24 mouse cellular contexts compared by ENCODE assay signal in the genomic region with DNA sequence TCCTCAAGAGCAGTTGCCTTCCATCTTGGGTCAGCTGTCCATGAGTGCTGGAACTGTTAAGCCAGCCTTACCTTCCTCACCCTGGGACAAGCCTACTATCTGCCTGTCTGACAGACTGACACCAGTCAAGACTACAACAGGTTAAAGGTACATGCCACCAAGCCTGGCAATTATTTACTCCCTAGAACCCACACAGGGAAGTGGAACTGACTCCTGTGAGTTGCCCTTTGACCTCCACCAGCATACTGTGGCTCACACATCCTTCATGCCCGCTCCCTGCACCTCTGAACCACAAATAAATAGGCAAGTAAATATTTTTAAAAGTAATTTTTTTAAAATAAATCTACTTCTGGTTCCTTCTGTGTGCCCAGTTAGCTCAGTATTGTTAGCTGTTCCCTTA.
A peak's percentile ranks its signal among the peaks of the same experiment; 100 is the strongest.
DNase-seq lines count a peak whose midpoint lies in the region; ATAC-seq and TF ChIP-seq lines count a peak whose summit lies in the region.
"Had no signal": no experiment of that assay in that cellular context is flagged by ENCODE, and none has a peak within 500 bp of the region (broad histone marks: within the 10 kb centered on the region; RNA-seq: fewer than 3 reads in every experiment).

No protein-coding gene starts in this region.

- no peak for TF ChIP-seq EP300 in heart, adult 2 months (IDR thresholded peaks at IDR 0.05; ENCODE audit: insufficient read depth, low read depth, low read length)

- TF ChIP-seq CTCF in heart, adult 2 months (IDR thresholded peaks at IDR 0.05), result no peak
- TF ChIP-seq CTCF in layer of hippocampus, adult 2 months (conservative IDR thresholded peaks at IDR 0.05), result no peak

- H3K4me1 ChIP-seq in heart, embryonic 12.5 days (replicated peaks), result peaks cover 28% of the 10 kb centered on the region
- H3K4me1 ChIP-seq in heart, adult 2 months (ENCODE audit: control insufficient read depth, insufficient read depth, low read length), result no peaks in the 10 kb centered on the region; the same call in 1 of the 2 replicates
- H3K4me1 ChIP-seq in liver, embryonic 15.5 days (replicated peaks), result no peaks in the 10 kb centered on the region
- no peaks in the 10 kb centered on the region for H3K4me1 ChIP-seq in liver, embryonic 11.5 days (replicated peaks; ENCODE audit: control insufficient read depth, insufficient read depth, low read length)
- H3K4me1 ChIP-seq: forebrain, embryonic 12.5 days; hindbrain, embryonic 13.5 days; midbrain, embryonic 13.5 days; neural tube, embryonic 13.5 days had no signal

- intact Hi-C loops in heart, adult 2 months (cut with DNase I), result no loop called here

- ATAC-seq in heart, embryonic 12.5 days (ENCODE audit: insufficient number of reproducible peaks, low FRiP score), result no peak; the same call in 1 of the 2 replicates
- 0 out of 2 replicates have a peak, but pooled peaks have one; percentile 47 for ATAC-seq in liver, embryonic 15.5 days (ENCODE audit: insufficient read depth)
- ATAC-seq in liver, embryonic 11.5 days (replicated peaks; ENCODE audit: low FRiP score), result no peak
- ATAC-seq: midbrain, embryonic 13.5 days; Patski had no signal

- H3K36me3 ChIP-seq in heart, embryonic 12.5 days, result peaks cover 10% of the 10 kb centered on the region
- peaks cover 3% of the 10 kb centered on the region; the same call in 1 of the 2 replicates for H3K36me3 ChIP-seq in heart, adult 2 months (ENCODE audit: control insufficient read depth, insufficient read depth, low read length)
- H3K36me3 ChIP-seq in liver, embryonic 15.5 days (replicated peaks), result no peaks in the 10 kb centered on the region
- H3K36me3 ChIP-seq in liver, embryonic 11.5 days (ENCODE audit: control insufficient read depth, insufficient read depth, low read length), result no peaks in the 10 kb centered on the region
- H3K36me3 ChIP-seq: forebrain, embryonic 12.5 days; hindbrain, embryonic 13.5 days; midbrain, embryonic 13.5 days; neural tube, embryonic 13.5 days had no signal

- H3K27ac ChIP-seq in heart, embryonic 12.5 days (ENCODE audit: poor library complexity, severe bottlenecking), result 0 out of 2 replicates have a peak overlapping the region, but pooled peaks have one; percentile 12
- no peak overlapping the region for H3K27ac ChIP-seq in heart, adult 2 months
- no peak overlapping the region for H3K27ac ChIP-seq in liver, embryonic 15.5 days (replicated peaks)
- H3K27ac ChIP-seq in liver, embryonic 11.5 days (ENCODE audit: low read depth, low read length), result no peak overlapping the region
- no peak overlapping the region for H3K27ac ChIP-seq in layer of hippocampus, adult 2 months
- H3K27ac ChIP-seq: forebrain, embryonic 12.5 days; hindbrain, embryonic 13.5 days; macrophage; midbrain, embryonic 13.5 days; neural tube, embryonic 13.5 days had no signal

- no peak overlapping the region for H3K9ac ChIP-seq in heart, embryonic 12.5 days
- no peak overlapping the region for H3K9ac ChIP-seq in heart, adult 2 months (ENCODE audit: low read depth, low read length)
- H3K9ac ChIP-seq in liver, embryonic 15.5 days, result no peak overlapping the region
- no peak overlapping the region for H3K9ac ChIP-seq in liver, embryonic 11.5 days (ENCODE audit: low read depth, low read length)
- H3K9ac ChIP-seq: forebrain, embryonic 12.5 days; hindbrain, embryonic 13.5 days; midbrain, embryonic 13.5 days; neural tube, embryonic 13.5 days had no signal

- 69% methylated on average over 1 of the region's 1 CpGs for WGBS in heart, embryonic 12.5 days
- 79% methylated on average over 1 of the region's 1 CpGs for WGBS in heart, adult 2 months
- 29% methylated on average over 1 of the region's 1 CpGs for WGBS in liver, embryonic 15.5 days (ENCODE audit: insufficient replicate concordance)
- 50% methylated on average over 1 of the region's 1 CpGs for WGBS in liver, embryonic 11.5 days

- no peak for DNase-seq in heart, adult 2 months
- no peak for DNase-seq in liver, embryonic 11.5 days (ENCODE audit: low spot score)
- peak; percentile 44 to 56 for DNase-seq in kidney, adult 8-10 months
- peak; percentile 56 to 75 for DNase-seq in kidney, postnatal 36 days
- DNase-seq in layer of hippocampus, adult 2 months (ENCODE audit: low spot score in 2 of 2), result no peak
- no peak for DNase-seq in thymus, postnatal 4 days
- DNase-seq: adrenal gland, postnatal 14 days; cerebellum, adult 18-20 months; cerebellum, postnatal 10 days; gastrocnemius, postnatal 14 days; heart, postnatal 4 days; layer of hippocampus, postnatal 36 days; left cerebral cortex, postnatal 4 days; lung, adult 2 months; lung, postnatal 10 days had no signal

- no peak overlapping the region for H3K4me3 ChIP-seq in heart, embryonic 12.5 days
- no peak overlapping the region for H3K4me3 ChIP-seq in heart, adult 2 months
- H3K4me3 ChIP-seq in liver, embryonic 15.5 days (replicated peaks), result no peak overlapping the region
- no peak overlapping the region for H3K4me3 ChIP-seq in liver, embryonic 11.5 days (ENCODE audit: low read depth, low read length)
- no peak overlapping the region for H3K4me3 ChIP-seq in layer of hippocampus, adult 2 months
- H3K4me3 ChIP-seq: forebrain, embryonic 12.5 days; hindbrain, embryonic 13.5 days; midbrain, embryonic 13.5 days; neural tube, embryonic 13.5 days had no signal

- no peaks in the 10 kb centered on the region for H3K27me3 ChIP-seq in heart, embryonic 12.5 days (replicated peaks)
- H3K27me3 ChIP-seq in heart, adult 2 months (ENCODE audit: control insufficient read depth, insufficient read depth, low read length), result no peaks in the 10 kb centered on the region
- H3K27me3 ChIP-seq in liver, embryonic 15.5 days, result no peaks in the 10 kb centered on the region
- no peaks in the 10 kb centered on the region for H3K27me3 ChIP-seq in liver, embryonic 11.5 days (replicated peaks; ENCODE audit: control insufficient read depth, insufficient read depth, low read length)
- H3K27me3 ChIP-seq: forebrain, embryonic 12.5 days; hindbrain, embryonic 13.5 days; midbrain, embryonic 13.5 days; neural tube, embryonic 13.5 days; Patski had no signal

- H3K9me3 ChIP-seq in heart, embryonic 12.5 days (replicated peaks), result no peaks in the 10 kb centered on the region
- H3K9me3 ChIP-seq in liver, embryonic 15.5 days (replicated peaks), result no peaks in the 10 kb centered on the region
- no peaks in the 10 kb centered on the region for H3K9me3 ChIP-seq in liver, embryonic 11.5 days (ENCODE audit: control insufficient read depth, low read length)
- H3K9me3 ChIP-seq: forebrain, embryonic 12.5 days; hindbrain, embryonic 13.5 days; midbrain, embryonic 13.5 days; neural tube, embryonic 13.5 days had no signal

- H3K4me2 ChIP-seq in heart, embryonic 12.5 days, result no peak overlapping the region
- no peak overlapping the region for H3K4me2 ChIP-seq in liver, embryonic 15.5 days
- no peak overlapping the region for H3K4me2 ChIP-seq in liver, embryonic 11.5 days
- H3K4me2 ChIP-seq: forebrain, embryonic 12.5 days; heart, embryonic 11.5 days; hindbrain, embryonic 13.5 days; midbrain, embryonic 13.5 days; neural tube, embryonic 13.5 days had no signal

- no peak for TF ChIP-seq POLR2A in heart, adult 2 months (IDR thresholded peaks at IDR 0.05; ENCODE audit: insufficient read depth, low read depth, low read length)

- no peaks in the 10 kb centered on the region; the same call in 1 of the 2 replicates for H3K79me2 ChIP-seq in heart, adult 2 months (replicated peaks; ENCODE audit: control insufficient read depth, insufficient read depth, low read length)

Comparison
In these comparisons a context has a peak if more than half of its experiments do, and no peak if none do; other contexts are left out.
1. DNase-seq: peak in kidney, adult 8-10 months (2 of 2) and kidney, postnatal 36 days (2 of 2); none in heart, adult 2 months (0 of 2), liver, embryonic 11.5 days (single experiment), layer of hippocampus, adult 2 months (0 of 2) and thymus, postnatal 4 days (single experiment).